Mouse (Mus musculus) heart, embryonic 14.5 days (tissue): ENCODE measurements around the gene Dmbx1. TPM values are rescaled to one million over a fixed set of nuclear protein-coding genes. Genes with fewer than 3 reads are reported as not detected.

Source experiments
- ATAC-seq: fragments of 200-750 bp; cut with Nextera tagmentation; 2 replicates; pipeline ENCODE4 v1.8.0; 2017; ENCODE audit warnings: low read depth, moderate TSS enrichment; ENCODE audit not compliant: insufficient number of reproducible peaks, insufficient read depth, low FRiP score
- H3K27ac ChIP-seq, 2 experiments: fragments of 200-500 bp in 1 of 2; fragments of 300-500 bp in 1 of 2; sonication (generic) in 1 of 2; replicated peaks in 1 of 2; 2 replicates each; pipeline ENCODE4 v1.5.1; 2012 to 2014; ENCODE audit warnings: low read depth in 2 of 2, low read length in 2 of 2, control low read depth in 1 of 2, mild to moderate bottlenecking in 1 of 2, mixed read lengths in 1 of 2; ENCODE audit not compliant: control insufficient read depth in 1 of 2, insufficient read depth in 1 of 2
- H3K27me3 ChIP-seq: fragments of 300-500 bp; sonication (generic); 2 replicates; pipeline ENCODE4 v1.6.1; 2014; ENCODE audit warnings: mild to moderate bottlenecking, low read length, control low read depth; ENCODE audit not compliant: control insufficient read depth, insufficient read depth
- H3K36me3 ChIP-seq: fragments of 300-500 bp; sonication (generic); 2 replicates; pipeline ENCODE4 v1.6.1; 2014; ENCODE audit warnings: mild to moderate bottlenecking, control low read depth, low read length, mixed read lengths; ENCODE audit not compliant: control insufficient read depth, insufficient read depth
- H3K4me1 ChIP-seq, 2 experiments: fragments of 200-500 bp in 1 of 2; fragments of 300-500 bp in 1 of 2; sonication (generic) in 1 of 2; 2 replicates each; pipeline ENCODE4 v1.6.1; 2012 to 2014; ENCODE audit warnings: low read length in 2 of 2, control low read depth in 1 of 2, mixed read lengths in 1 of 2; ENCODE audit not compliant: control insufficient read depth in 2 of 2, insufficient read depth in 2 of 2
- H3K4me2 ChIP-seq: fragments of 300-500 bp; sonication (generic); 2 replicates; pipeline ENCODE4 v1.6.1; 2014; ENCODE audit warnings: mild to moderate bottlenecking, low read length
- H3K4me3 ChIP-seq, 2 experiments: fragments of 200-500 bp in 1 of 2; fragments of 300-500 bp in 1 of 2; sonication (generic) in 1 of 2; 2 replicates each; pipeline ENCODE4 v1.5.1; 2012 to 2014; ENCODE audit warnings: low read length in 2 of 2, mild to moderate bottlenecking in 2 of 2, control low read depth in 1 of 2, low read depth in 1 of 2, moderate library complexity in 1 of 2; ENCODE audit not compliant: control insufficient read depth in 1 of 2, insufficient read depth in 1 of 2
- H3K9ac ChIP-seq: fragments of 300-500 bp; sonication (generic); 2 replicates; pipeline ENCODE4 v1.6.1; 2014; ENCODE audit warnings: mild to moderate bottlenecking, low read length
- H3K9me3 ChIP-seq: fragments of 300-500 bp; sonication (generic); 2 replicates; pipeline ENCODE4 v1.6.1; 2016; ENCODE audit warnings: low read length, control low read depth; ENCODE audit not compliant: control insufficient read depth
- WGBS: fragments of 180-500 bp; shearing (Covaris S2); extraction: QIAGEN DNeasy Blood & Tissue Kit; methylation state at CpG from one replicate; pipeline ENCODE4 v1.1.7; 2014; 5-methylcytosine and 5-hydroxymethylcytosine counted together
- polyA plus RNA-seq: library from polyadenylated mRNA; unstranded; fragments of >200 nt; fragmentation: Nextera tagmentation; extraction: Ambion mirVana; gene quantifications from 2 replicates; pipeline ENCODE4 v1.2.1, GENCODE M21; 2014

Dmbx1 gene
- polyA plus RNA-seq, 1 experiment from 2014 or later = not detected

DNA sequence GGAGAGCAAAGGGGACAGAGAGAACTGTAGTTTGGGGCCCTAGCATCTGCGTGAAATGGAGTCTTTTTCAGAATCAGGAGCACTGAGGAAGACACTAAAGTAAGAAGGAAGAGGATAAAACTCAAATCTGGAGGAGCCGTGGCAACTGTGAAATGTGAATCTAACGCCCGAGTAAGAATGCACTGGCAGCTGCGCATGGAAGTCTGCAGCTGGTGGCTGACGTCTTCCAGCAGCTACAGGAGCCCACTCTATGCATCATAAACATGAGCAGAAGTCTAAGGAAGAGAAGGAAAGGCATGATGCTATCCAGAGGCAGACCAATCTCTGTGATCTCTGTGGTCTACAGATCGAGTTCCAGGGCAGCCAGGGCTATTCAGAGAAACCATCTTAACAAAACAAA, 12.1 kb downstream of the Dmbx1 start:
- Histone ChIP-seq H3K4me2 (no peak overlapping the region), H3K36me3 (no peaks in the 10 kb centered on the region), H3K9ac (no peak overlapping the region), H3K9me3 (no peaks in the 10 kb centered on the region), H3K27ac (no peak overlapping the region), H3K27me3 (peaks cover 80% of the 10 kb centered on the region), H3K4me1 (no peaks in the 10 kb centered on the region), H3K4me3 (no peak overlapping the region)
- WGBS = 42% methylated on average over 7 of the region's 7 CpGs
- no peak for ATAC-seq

DNA sequence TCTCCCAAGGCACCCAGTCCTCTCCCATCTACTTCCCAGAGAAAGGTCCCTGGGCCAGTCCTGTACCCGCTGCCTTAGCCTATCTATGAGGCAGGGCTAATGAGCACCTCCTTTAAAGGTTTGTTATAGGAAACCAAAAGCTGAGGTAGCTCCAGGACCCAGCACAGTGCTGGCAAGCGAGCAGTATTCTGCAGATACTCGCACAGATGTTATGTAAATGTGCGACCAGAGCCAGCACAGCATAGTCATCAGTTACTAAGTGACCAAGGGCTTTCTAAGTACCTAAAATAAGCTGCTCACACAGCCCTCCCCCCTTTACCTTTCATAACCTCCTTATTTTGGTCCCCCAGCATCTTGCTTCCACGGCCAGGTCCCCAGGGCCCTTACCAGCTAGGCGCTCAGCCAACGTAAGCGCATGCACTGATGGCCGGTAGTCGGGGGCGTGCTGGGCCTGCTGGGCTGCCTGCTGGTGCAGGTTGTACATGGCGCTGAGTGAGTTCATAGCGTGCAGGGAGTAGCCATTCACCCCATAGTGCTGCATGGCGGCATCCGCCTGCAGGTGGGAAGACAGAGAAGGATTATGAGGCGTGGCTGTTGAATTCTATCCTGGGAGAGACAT, 16.4 kb downstream of the Dmbx1 start:
- 65% methylated on average over 16 of the region's 16 CpGs for WGBS
- H3K9me3 ChIP-seq = no peaks in the 10 kb centered on the region
- peaks cover 71% of the 10 kb centered on the region for H3K27me3 ChIP-seq
- no peak overlapping the region for H3K9ac ChIP-seq
- H3K4me1 ChIP-seq = no peaks in the 10 kb centered on the region
- ATAC-seq = no peak
- H3K4me3 ChIP-seq = no peak overlapping the region
- H3K36me3 ChIP-seq = no peaks in the 10 kb centered on the region
- no peak overlapping the region for H3K27ac ChIP-seq
- H3K4me2 ChIP-seq = no peak overlapping the region

DNA sequence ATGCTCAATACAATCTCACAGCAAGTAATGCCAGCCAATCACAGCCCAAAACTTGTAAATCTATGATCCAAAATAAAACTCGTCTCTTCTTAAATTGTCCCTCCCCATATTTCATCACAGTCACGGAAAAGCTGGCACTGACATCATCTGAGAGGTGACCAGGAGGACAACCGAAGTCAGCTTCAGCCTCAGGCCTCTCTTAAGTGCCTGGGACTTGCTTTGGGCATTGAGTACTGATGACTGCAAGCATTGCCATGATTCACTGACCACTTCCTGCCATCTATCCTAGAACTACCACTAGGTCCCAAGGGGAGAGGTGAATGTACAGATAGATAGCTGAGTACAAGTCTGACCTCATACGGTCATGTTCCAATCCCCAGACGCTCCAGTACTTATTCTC, 17.0 kb downstream of the Dmbx1 start:
- Histone ChIP-seq H3K9ac (no peak overlapping the region), H3K27me3 (peaks cover 71% of the 10 kb centered on the region), H3K36me3 (no peaks in the 10 kb centered on the region), H3K4me2 (no peak overlapping the region), H3K27ac (no peak overlapping the region), H3K9me3 (no peaks in the 10 kb centered on the region), H3K4me1 (no peaks in the 10 kb centered on the region), H3K4me3 (no peak overlapping the region)
- WGBS = 68% methylated on average over 5 of the region's 5 CpGs
- ATAC-seq = no peak

DNA sequence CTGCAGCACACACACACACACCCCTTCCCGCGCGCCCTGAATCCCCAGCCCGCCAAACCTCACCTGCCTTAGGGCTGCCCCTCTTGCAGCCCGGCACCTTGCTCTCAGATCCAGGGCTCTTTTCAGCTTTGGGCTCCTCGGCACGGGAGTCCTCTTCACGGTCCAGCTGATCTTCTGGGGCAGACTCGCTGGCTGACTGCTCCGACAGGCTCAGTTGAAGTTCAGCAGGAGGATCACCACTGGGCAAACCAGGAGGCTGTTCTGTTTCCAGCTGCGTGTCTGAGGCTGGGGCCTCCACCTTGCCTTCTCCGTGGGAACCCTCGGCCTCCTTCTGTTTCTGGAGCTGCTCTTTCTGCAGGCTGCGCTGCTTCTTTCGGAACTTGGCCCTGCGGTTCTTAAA, 19.8 kb downstream of the Dmbx1 start:
- no peak for ATAC-seq
- H3K9ac ChIP-seq = no peak overlapping the region
- 69% methylated on average over 16 of the region's 16 CpGs for WGBS
- H3K9me3 ChIP-seq = no peaks in the 10 kb centered on the region
- H3K4me2 ChIP-seq = no peak overlapping the region
- H3K4me3 ChIP-seq = no peak overlapping the region
- no peaks in the 10 kb centered on the region for H3K36me3 ChIP-seq
- peaks cover 75% of the 10 kb centered on the region for H3K27me3 ChIP-seq
- H3K4me1 ChIP-seq = no peaks in the 10 kb centered on the region
- H3K27ac ChIP-seq = no peak overlapping the region

DNA sequence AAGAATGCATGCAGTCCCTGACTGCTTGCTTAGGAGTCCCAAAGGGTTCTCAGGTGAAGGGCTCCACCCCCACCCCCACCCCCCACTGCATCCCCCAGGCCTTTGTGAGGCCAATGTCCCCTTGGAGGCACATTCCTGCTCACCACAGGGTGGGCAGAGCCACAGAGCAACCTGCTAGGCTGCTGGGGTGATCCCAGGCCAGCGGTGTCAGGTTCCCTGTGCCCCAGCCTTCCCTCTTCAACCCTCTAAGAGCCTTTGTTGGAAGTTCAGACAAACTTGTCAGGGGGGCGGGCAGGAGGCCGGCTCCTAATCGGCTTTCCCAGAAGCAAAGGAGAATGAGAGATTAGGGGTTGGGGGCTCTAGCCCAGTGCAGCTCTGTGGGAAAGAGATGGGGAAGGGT, 28.1 kb downstream of the Dmbx1 start:
- H3K4me2 ChIP-seq = no peak overlapping the region
- 0 out of 4 replicates have a peak, but pooled peaks cover 2 to 6% of the 10 kb centered on the region in 2 experiments for H3K4me1 ChIP-seq
- peaks cover 47% of the 10 kb centered on the region for H3K27me3 ChIP-seq
- H3K27ac ChIP-seq = no peak overlapping the region
- 7% methylated on average over 4 of the region's 4 CpGs for WGBS
- no peak overlapping the region for H3K9ac ChIP-seq
- H3K9me3 ChIP-seq = no peaks in the 10 kb centered on the region
- H3K4me3 ChIP-seq = no peak overlapping the region
- ATAC-seq = no peak
- H3K36me3 ChIP-seq = no peaks in the 10 kb centered on the region

DNA sequence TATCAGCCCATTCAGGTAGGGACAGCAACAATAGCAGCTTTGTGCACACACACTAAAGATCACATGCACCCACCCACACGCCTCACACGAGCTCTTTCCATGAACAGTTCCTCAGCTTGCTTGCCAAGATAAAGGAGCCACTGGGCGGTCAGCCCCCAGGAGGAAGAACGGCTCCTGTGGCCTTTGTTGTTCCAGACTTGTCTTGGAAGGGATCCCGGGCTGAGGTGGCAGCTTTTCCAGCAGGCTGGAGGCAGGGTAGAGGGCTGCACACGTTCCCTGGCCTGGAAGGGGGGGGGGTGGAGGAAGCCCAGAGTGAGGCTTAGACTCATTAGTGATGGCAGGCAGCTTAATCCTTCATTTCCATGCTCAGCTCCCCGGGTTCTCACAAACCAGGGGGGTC, 31.1 kb downstream of the Dmbx1 start:
- Histone ChIP-seq H3K27ac (peak overlapping the region in 1 of 2 experiments; percentile 24; a peak in 1 of 4 replicates), H3K4me1 (0 out of 4 replicates have a peak, but pooled peaks cover 2 to 6% of the 10 kb centered on the region in 2 experiments), H3K4me2 (no peak overlapping the region), H3K9ac (no peak overlapping the region), H3K36me3 (no peaks in the 10 kb centered on the region), H3K9me3 (no peaks in the 10 kb centered on the region), H3K4me3 (no peak overlapping the region), H3K27me3 (peaks cover 60% of the 10 kb centered on the region)
- 15% methylated on average over 7 of the region's 7 CpGs for WGBS
- peak; percentile 69 for ATAC-seq

DNA sequence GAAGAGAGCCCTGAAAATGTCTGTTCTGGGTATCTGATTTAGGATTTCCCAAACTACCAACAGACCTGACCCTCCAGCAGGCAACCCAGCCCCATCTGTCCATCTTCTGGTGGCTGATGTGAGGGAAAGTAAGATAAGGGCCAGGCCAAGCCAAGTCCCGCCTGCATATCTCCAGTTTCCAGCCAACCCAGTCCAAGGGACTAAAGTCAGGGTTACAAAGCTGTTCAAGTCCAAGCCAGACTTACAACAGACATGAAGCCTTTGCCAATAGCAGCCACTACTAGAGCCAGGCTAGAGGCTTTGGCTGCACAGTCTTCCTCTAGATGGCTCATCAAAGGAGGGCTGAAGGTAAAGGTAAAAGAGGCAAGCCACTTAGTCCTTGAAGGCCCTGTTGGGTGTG, 31.7 kb downstream of the Dmbx1 start:
- H3K27me3 ChIP-seq = peaks cover 66% of the 10 kb centered on the region
- no peak overlapping the region for H3K4me2 ChIP-seq
- 0 out of 4 replicates have a peak, but pooled peaks cover 2 to 6% of the 10 kb centered on the region in 2 experiments for H3K4me1 ChIP-seq
- H3K9me3 ChIP-seq = no peaks in the 10 kb centered on the region
- no peak overlapping the region for H3K9ac ChIP-seq
- WGBS = 29% methylated on average over 1 of the region's 1 CpGs
- no peaks in the 10 kb centered on the region for H3K36me3 ChIP-seq
- no peak for ATAC-seq
- peak overlapping the region in 1 of 2 experiments; percentile 24; a peak in 1 of 4 replicates for H3K27ac ChIP-seq
- H3K4me3 ChIP-seq = no peak overlapping the region

DNA sequence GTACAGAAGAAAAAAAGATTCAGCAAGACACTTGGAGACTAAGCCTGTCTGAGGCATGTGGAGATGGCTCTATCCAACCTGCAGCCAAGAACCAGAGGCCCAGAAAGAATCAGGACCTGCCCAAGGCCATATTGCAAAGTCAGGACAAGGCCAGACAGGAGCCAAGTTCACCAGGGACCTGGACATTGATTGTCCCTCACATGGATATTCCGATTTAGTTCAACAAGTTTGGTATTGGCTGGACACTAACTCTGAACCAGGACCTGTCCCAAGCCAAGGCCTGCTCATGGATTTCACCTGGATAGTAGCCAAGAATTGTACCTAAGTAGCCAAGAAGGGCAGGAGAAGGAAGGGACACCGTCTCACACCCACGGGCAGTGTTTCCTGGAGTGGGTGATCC, 32.9 kb downstream of the Dmbx1 start:
- 71% methylated on average over 3 of the region's 3 CpGs for WGBS
- no peak overlapping the region for H3K27ac ChIP-seq
- no peak; the same call in 1 of the 2 replicates for ATAC-seq
- H3K9ac ChIP-seq = no peak overlapping the region
- peaks cover 70% of the 10 kb centered on the region for H3K27me3 ChIP-seq
- H3K9me3 ChIP-seq = no peaks in the 10 kb centered on the region
- H3K4me2 ChIP-seq = no peak overlapping the region
- H3K36me3 ChIP-seq = no peaks in the 10 kb centered on the region
- 0 out of 4 replicates have a peak, but pooled peaks cover 2 to 5% of the 10 kb centered on the region in 2 experiments for H3K4me1 ChIP-seq
- H3K4me3 ChIP-seq = no peak overlapping the region
